Mouse (Mus musculus) frontal cortex, postnatal 14 days (tissue): ENCODE measurements at regions not wholly inside any gene's neighbourhood (a gene's known extent, or its start where the extent isn't known, plus 50 kb on each side); places are given as distances from the start of the nearest gene placed in this dataset.

Experiments
- DNase-seq, 2 experiments: peaks; one replicate each; pipeline ENCODE4 v3.0.0; 2022; ENCODE audit warnings: low spot score in 2 of 2

GRCm38 (mm10) chr6:12140596-12140995, 233.0 kb downstream of the Phf14 start:
- no peak for DNase-seq

- DNase-seq = no peak
These were observed 237.6 kb downstream of the Phf14 start for GRCm38 (mm10) chr6:12145216-12145615.

GRCm38 (mm10) chr6:12150613-12151333, 243.2 kb downstream of the Phf14 start:
- no peak for DNase-seq

GRCm38 (mm10) chr6:12163971-12164370, 256.4 kb downstream of the Phf14 start:
- no peak for DNase-seq

GRCm38 (mm10) chr6:12168533-12168932, 260.9 kb downstream of the Phf14 start:
- DNase-seq = no peak

- no peak for DNase-seq
These were observed 261.8 kb downstream of the Phf14 start for GRCm38 (mm10) chr6:12169431-12169830.

- no peak for DNase-seq
These were observed 263.1 kb downstream of the Phf14 start for GRCm38 (mm10) chr6:12170722-12171121.

GRCm38 (mm10) chr6:12171189-12171588, 263.6 kb downstream of the Phf14 start:
- no peak for DNase-seq

- DNase-seq = no peak
These were observed 270.4 kb downstream of the Phf14 start for GRCm38 (mm10) chr6:12177996-12178395.

- DNase-seq = no peak
These were observed 273.3 kb downstream of the Phf14 start for GRCm38 (mm10) chr6:12180951-12181350.

- no peak for DNase-seq
These were observed 302.6 kb downstream of the Phf14 start for GRCm38 (mm10) chr6:12210190-12210589.

- no peak for DNase-seq
These were observed 307.0 kb downstream of the Phf14 start for GRCm38 (mm10) chr6:12214526-12215177.

- DNase-seq = no peak
These were observed 307.6 kb downstream of the Phf14 start for GRCm38 (mm10) chr6:12215178-12215553.

GRCm38 (mm10) chr6:12244151-12244550, 336.5 kb downstream of the Phf14 start:
- no peak for DNase-seq

GRCm38 (mm10) chr6:12247975-12248374, 340.4 kb downstream of the Phf14 start:
- no peak for DNase-seq

- peak in 1 of 2 experiments; percentile 12 for DNase-seq
These were observed 341.0 kb downstream of the Phf14 start for GRCm38 (mm10) chr6:12248599-12248998.

GRCm38 (mm10) chr6:12254507-12254906, 346.9 kb downstream of the Phf14 start:
- DNase-seq = no peak

- DNase-seq = no peak
These were observed 347.8 kb downstream of the Phf14 start for GRCm38 (mm10) chr6:12255434-12255833.

GRCm38 (mm10) chr6:12258273-12258672, 350.7 kb downstream of the Phf14 start:
- no peak for DNase-seq

GRCm38 (mm10) chr6:12258940-12259481, 351.4 kb downstream of the Phf14 start:
- DNase-seq = peak in 1 of 2 experiments; percentile 8

- DNase-seq = no peak
These were observed 352.0 kb downstream of the Phf14 start for GRCm38 (mm10) chr6:12259629-12260028.

GRCm38 (mm10) chr6:12260325-12261076, 352.9 kb downstream of the Phf14 start:
- DNase-seq = peak in 1 of 2 experiments; percentile 44
